Mouse (Mus musculus) kidney, embryonic 16.5 days (tissue): ENCODE data around the gene Rhbg. TPM values are rescaled to one million over a fixed set of nuclear protein-coding genes. Genes with fewer than 3 reads are reported as not detected.

ENCODE experiments used
- ATAC-seq: fragments of 200-750 bp; cut with Nextera tagmentation; 2 replicates; pipeline ENCODE4 v1.8.0; 2017; ENCODE audit warnings: moderate TSS enrichment; ENCODE audit not compliant: low FRiP score, low TSS enrichment
- H3K27ac ChIP-seq: fragments of 300-500 bp; sonication (generic); 2 replicates; pipeline ENCODE4 v1.5.1; 2014; ENCODE audit warnings: low read length
- H3K27me3 ChIP-seq: fragments of 300-500 bp; sonication (generic); 2 replicates; pipeline ENCODE4 v1.6.1; 2014; ENCODE audit warnings: low read length, control low read depth, mixed read lengths; ENCODE audit not compliant: insufficient read depth
- H3K36me3 ChIP-seq: fragments of 300-500 bp; sonication (generic); 2 replicates; pipeline ENCODE4 v1.6.1; 2014; ENCODE audit warnings: low read length, control low read depth, mixed read lengths; ENCODE audit not compliant: insufficient read depth
- H3K4me1 ChIP-seq: fragments of 300-500 bp; sonication (generic); 2 replicates; pipeline ENCODE4 v1.6.1; 2014; ENCODE audit warnings: low read length, control low read depth, mixed read lengths; ENCODE audit not compliant: insufficient read depth
- H3K4me2 ChIP-seq: fragments of 300-500 bp; sonication (generic); replicated peaks from 2 replicates; pipeline ENCODE4 v1.6.1; 2014; ENCODE audit warnings: low read depth, low read length
- H3K4me3 ChIP-seq: fragments of 300-500 bp; sonication (generic); 2 replicates; pipeline ENCODE4 v1.5.1; 2014; ENCODE audit warnings: mild to moderate bottlenecking, low read length
- H3K9ac ChIP-seq: fragments of 300-500 bp; sonication (generic); replicated peaks from 2 replicates; pipeline ENCODE4 v1.6.1; 2014; ENCODE audit warnings: low read length
- H3K9me3 ChIP-seq: fragments of 300-500 bp; sonication (generic); 2 replicates; pipeline ENCODE4 v1.6.1; 2016; ENCODE audit warnings: low read length, control low read depth
- WGBS: fragments of 180-500 bp; shearing (Covaris S2); extraction: QIAGEN DNeasy Blood & Tissue Kit; methylation state at CpG from one replicate; pipeline ENCODE4 v1.1.7; 2014; 5-methylcytosine and 5-hydroxymethylcytosine counted together
- polyA plus RNA-seq: library from polyadenylated mRNA; unstranded; fragments of >200 nt; fragmentation: Nextera tagmentation; extraction: Ambion mirVana; gene quantifications from 2 replicates; pipeline ENCODE4 v1.2.1, GENCODE M21; 2015

Gene Rhbg
- polyA plus RNA-seq, 1 experiment from 2014 or later, result 13.5 TPM

- no peak overlapping the region for H3K4me2 ChIP-seq
- no peaks in the 10 kb centered on the region for H3K9me3 ChIP-seq
- H3K27ac ChIP-seq, result no peak overlapping the region
- peaks cover 18% of the 10 kb centered on the region for H3K27me3 ChIP-seq
- H3K9ac ChIP-seq, result no peak overlapping the region
- H3K36me3 ChIP-seq, result no peaks in the 10 kb centered on the region
- WGBS, result 42% methylated on average over 7 of the region's 7 CpGs
- H3K4me1 ChIP-seq, result peaks cover 29% of the 10 kb centered on the region
- no peak for ATAC-seq
- H3K4me3 ChIP-seq, result no peak overlapping the region
Observed at GRCm38 (mm10) chr3:88232301-88232702, 22.2 kb downstream of the Rhbg start.

DNA sequence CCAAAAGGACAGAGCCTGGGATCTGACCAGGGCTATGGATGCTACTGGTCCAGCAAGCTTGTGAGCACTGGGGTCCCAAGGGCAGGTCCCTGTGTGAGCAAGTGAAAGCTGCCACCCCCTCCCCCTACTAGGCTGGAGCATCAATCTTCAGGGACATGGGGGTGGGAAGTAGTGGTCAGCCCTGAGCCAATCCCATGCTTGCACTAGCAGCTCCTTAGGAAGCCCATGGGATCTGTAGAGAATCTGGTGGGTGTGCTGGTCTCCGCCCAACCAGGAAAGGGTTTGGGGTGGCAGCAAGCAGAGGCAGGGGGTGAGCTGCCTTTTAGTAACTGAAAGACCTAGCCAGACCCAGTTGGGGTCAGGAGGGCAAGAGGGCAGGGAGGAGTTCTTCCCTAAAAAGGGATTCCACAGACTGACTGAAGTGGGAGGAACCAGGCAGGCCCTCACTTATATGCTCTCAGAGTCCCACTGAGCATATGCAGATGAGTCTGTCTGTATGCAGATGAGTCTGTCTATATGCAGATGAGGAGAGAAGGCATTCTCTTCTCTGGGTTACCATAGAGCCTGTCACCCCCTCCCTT lies 23.4 kb downstream of the Rhbg start:
- peaks cover 18% of the 10 kb centered on the region for H3K27me3 ChIP-seq
- no peaks in the 10 kb centered on the region for H3K36me3 ChIP-seq
- ATAC-seq, result no peak
- H3K4me1 ChIP-seq, result peaks cover 29% of the 10 kb centered on the region
- no peak overlapping the region for H3K27ac ChIP-seq
- 36% methylated on average over 1 of the region's 1 CpGs for WGBS
- no peaks in the 10 kb centered on the region for H3K9me3 ChIP-seq
- H3K9ac ChIP-seq, result no peak overlapping the region
- no peak overlapping the region for H3K4me2 ChIP-seq
- H3K4me3 ChIP-seq, result no peak overlapping the region

DNA sequence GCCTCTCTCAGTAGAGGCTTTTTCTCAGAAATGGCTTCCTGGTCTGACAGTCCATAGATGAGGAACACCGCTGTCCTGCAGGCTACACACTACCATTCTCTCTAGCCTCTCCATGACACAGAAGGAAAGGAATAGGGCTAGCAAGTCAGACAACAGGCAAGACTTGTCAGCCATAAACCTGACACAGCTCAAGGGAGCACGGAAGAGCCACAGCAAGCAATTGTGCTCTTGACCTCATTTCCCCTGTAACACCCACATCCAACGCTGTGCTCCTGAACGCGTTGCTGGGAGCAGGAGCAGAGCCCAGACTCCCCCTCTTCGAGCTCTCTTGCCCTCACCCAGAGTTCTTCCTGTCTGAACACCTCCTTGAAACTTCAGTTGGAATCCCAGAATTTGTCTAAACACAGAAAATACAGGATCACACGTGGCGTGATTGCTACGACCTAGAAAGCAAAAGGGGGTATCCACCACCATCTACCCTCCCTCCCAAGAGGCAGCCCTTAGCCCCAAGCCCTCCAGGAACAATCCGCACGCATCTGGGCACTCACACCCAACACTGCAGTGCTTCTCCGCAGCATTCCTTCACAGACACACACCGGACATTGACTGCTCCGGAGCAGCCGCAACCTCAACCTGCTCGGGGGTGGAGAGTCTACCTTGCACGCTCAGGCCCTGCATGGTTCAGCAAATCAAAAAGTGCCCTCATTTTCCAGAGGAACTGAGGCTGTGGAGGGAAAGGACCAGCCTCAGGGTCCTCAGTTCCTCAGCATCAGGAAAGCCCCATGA lies 24.1 kb downstream of the Rhbg start:
- no peak overlapping the region for H3K4me3 ChIP-seq
- H3K9me3 ChIP-seq, result no peaks in the 10 kb centered on the region
- no peak overlapping the region for H3K27ac ChIP-seq
- 0 out of 2 replicates have a peak overlapping the region, but pooled peaks have one; percentile 7 for H3K4me2 ChIP-seq
- peaks cover 29% of the 10 kb centered on the region for H3K4me1 ChIP-seq
- WGBS, result 13% methylated on average over 17 of the region's 17 CpGs
- H3K9ac ChIP-seq, result no peak overlapping the region
- peak; percentile 72 for ATAC-seq
- H3K27me3 ChIP-seq, result peaks cover 18% of the 10 kb centered on the region
- H3K36me3 ChIP-seq, result no peaks in the 10 kb centered on the region

- H3K27me3 ChIP-seq, result peaks cover 17% of the 10 kb centered on the region
- no peak overlapping the region for H3K9ac ChIP-seq
- no peak overlapping the region for H3K27ac ChIP-seq
- 66% methylated on average over 6 of the region's 6 CpGs for WGBS
- H3K36me3 ChIP-seq, result no peaks in the 10 kb centered on the region
- no peak for ATAC-seq
- H3K9me3 ChIP-seq, result no peaks in the 10 kb centered on the region
- no peak overlapping the region for H3K4me2 ChIP-seq
- peaks cover 29% of the 10 kb centered on the region for H3K4me1 ChIP-seq
- H3K4me3 ChIP-seq, result no peak overlapping the region
Observed at GRCm38 (mm10) chr3:88229526-88229925, 25.0 kb downstream of the Rhbg start.

DNA sequence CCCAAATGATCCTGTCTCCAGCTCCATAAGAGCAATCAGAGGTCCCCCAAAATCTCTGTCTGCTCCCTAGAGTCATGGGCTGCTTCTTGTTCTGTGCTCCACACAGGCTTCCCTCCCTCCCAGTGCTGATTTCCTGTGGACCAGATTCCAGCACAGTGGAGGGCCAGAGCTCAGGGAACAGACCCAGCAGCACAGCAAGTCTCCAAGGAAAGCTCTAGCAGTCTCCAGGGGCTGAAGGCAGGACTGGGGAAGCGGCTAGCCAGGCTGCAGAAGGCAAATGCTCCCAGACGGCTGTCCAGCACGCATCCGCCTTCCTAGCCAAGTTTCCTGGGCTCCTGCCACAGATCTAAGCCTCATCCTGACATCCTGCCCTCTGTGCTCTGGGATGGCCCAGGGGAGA lies 25.6 kb downstream of the Rhbg start:
- ATAC-seq, result no peak
- no peaks in the 10 kb centered on the region for H3K36me3 ChIP-seq
- no peaks in the 10 kb centered on the region for H3K9me3 ChIP-seq
- H3K27ac ChIP-seq, result no peak overlapping the region
- 48% methylated on average over 4 of the region's 4 CpGs for WGBS
- no peak overlapping the region for H3K9ac ChIP-seq
- H3K27me3 ChIP-seq, result peaks cover 11% of the 10 kb centered on the region
- H3K4me1 ChIP-seq, result peaks cover 25% of the 10 kb centered on the region
- no peak overlapping the region for H3K4me2 ChIP-seq
- H3K4me3 ChIP-seq, result no peak overlapping the region

GRCm38 (mm10) chr3:88227976-88228375 lies 26.5 kb downstream of the Rhbg start:
- Histone ChIP-seq H3K27ac (no peak overlapping the region), H3K36me3 (no peaks in the 10 kb centered on the region), H3K4me3 (no peak overlapping the region), H3K27me3 (peaks cover 6% of the 10 kb centered on the region; the same call in 1 of the 2 replicates), H3K4me2 (no peak overlapping the region), H3K9ac (no peak overlapping the region), H3K9me3 (no peaks in the 10 kb centered on the region), H3K4me1 (peaks cover 24% of the 10 kb centered on the region)
- no peak for ATAC-seq
- WGBS, result 36% methylated on average over 6 of the region's 6 CpGs

DNA sequence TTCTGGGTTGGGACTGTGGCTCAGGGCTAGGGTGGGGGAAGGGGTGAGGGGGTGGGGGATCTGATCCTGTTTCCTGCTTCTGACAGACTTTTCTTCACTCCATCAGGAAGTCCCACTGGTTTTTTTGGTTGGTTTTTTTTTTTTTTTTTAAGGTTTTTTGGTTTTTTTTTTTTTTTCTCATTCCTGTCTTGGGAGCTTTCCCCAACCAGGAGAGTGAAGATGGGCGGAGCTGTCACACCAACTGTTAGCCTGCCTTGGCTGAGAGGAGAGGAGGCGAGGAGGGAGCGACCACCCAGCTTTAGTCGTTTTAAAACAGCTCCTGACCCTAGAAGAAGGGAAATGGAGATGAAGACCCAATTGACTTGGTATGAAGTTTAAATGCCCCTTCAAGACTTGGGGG lies 27.2 kb downstream of the Rhbg start:
- Histone ChIP-seq H3K36me3 (no peaks in the 10 kb centered on the region), H3K27ac (no peak overlapping the region), H3K27me3 (peaks cover 10% of the 10 kb centered on the region; the same call in 1 of the 2 replicates), H3K4me3 (no peak overlapping the region), H3K9me3 (no peaks in the 10 kb centered on the region), H3K4me1 (peaks cover 24% of the 10 kb centered on the region), H3K9ac (no peak overlapping the region), H3K4me2 (no peak overlapping the region)
- WGBS, result 45% methylated on average over 4 of the region's 4 CpGs
- no peak for ATAC-seq

DNA sequence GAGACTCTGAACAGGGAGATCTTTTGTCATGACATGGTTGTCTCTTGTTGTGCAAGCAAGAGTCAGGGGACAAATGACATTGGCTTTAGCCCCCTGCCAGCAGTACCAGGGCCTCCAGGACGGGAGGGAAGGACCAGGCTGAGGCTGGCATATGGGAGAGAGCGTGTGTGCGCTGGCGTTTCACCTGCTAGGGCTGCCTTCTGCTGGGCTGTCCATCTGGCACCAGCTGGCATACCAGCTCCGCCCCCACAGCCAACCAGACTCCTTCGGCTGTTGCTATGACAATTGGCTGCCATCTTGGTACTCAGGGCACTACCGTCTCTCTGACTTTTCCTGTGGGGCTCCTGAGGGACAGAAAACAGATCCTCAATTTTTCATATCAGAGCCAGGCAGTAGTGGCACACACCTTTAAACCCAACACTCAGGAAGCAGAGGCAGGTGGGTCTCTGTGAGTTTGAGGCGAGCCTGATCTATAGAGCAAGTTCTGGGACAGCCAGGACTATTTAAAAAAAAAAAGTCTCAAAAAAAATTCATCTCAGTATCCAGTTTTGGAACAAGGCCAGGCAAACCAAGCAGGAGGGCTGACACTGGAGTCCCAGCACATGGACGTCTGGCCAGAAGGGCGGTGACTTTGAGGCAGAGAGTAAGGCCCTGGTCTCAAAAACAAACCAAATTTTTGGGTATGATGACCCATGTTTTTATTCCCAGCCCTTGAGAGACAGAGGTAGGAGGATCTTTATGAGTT lies 28.2 kb downstream of the Rhbg start:
- no peak overlapping the region for H3K4me2 ChIP-seq
- H3K9ac ChIP-seq, result no peak overlapping the region
- peaks cover 13% of the 10 kb centered on the region; the same call in 1 of the 2 replicates for H3K27me3 ChIP-seq
- no peak overlapping the region for H3K4me3 ChIP-seq
- H3K27ac ChIP-seq, result no peak overlapping the region
- no peaks in the 10 kb centered on the region for H3K9me3 ChIP-seq
- ATAC-seq, result no peak
- peaks cover 14% of the 10 kb centered on the region for H3K4me1 ChIP-seq
- H3K36me3 ChIP-seq, result no peaks in the 10 kb centered on the region
- WGBS, result 87% methylated on average over 10 of the region's 10 CpGs

DNA sequence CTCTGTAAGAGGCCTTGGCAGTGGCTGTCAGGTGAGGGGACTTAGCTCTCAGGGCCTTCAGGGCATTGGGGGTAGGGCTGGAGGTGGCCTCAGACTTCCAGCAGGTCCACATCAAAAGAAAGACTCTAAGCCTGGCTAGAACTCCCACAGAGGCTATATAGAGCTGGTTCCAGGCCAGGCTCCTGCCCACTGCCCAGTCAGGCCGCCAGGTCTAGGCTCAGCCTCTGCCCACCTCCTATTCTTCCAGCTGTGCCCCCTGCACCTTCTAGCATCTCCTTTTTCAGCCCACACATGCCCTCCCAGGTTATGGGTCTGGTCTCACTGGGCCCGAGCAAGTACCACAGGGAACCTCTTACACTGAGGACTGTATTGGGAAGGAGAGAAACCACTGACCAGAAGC lies 29.6 kb downstream of the Rhbg start:
- Histone ChIP-seq H3K36me3 (no peaks in the 10 kb centered on the region), H3K9me3 (no peaks in the 10 kb centered on the region), H3K27ac (no peak overlapping the region), H3K4me3 (no peak overlapping the region), H3K9ac (no peak overlapping the region), H3K4me2 (no peak overlapping the region), H3K4me1 (peaks cover 1% of the 10 kb centered on the region), H3K27me3 (peaks cover 23% of the 10 kb centered on the region)
- ATAC-seq, result no peak
- 59% methylated on average over 2 of the region's 2 CpGs for WGBS

- Histone ChIP-seq H3K4me1 (no peaks in the 10 kb centered on the region), H3K4me2 (no peak overlapping the region), H3K27ac (no peak overlapping the region), H3K36me3 (no peaks in the 10 kb centered on the region), H3K9me3 (no peaks in the 10 kb centered on the region), H3K9ac (no peak overlapping the region), H3K27me3 (peaks cover 46% of the 10 kb centered on the region), H3K4me3 (no peak overlapping the region)
- WGBS, result 79% methylated on average over 6 of the region's 6 CpGs
- ATAC-seq, result no peak
Observed at GRCm38 (mm10) chr3:88222446-88222845, 32.1 kb downstream of the Rhbg start.
